Mouse (Mus musculus) embryonic facial prominence, embryonic 13.5 days (tissue): ENCODE results near the gene AC134908.4. TPM values are rescaled to one million over a fixed set of nuclear protein-coding genes. Genes with fewer than 3 reads are reported as not detected.

ENCODE experiments used
- microRNA-seq: library from miRNA; unstranded; fragments of <30 nt; microRNA quantifications from one replicate; pipeline ENCODE4, GENCODE M21; 2016
- polyA plus RNA-seq: library from polyadenylated mRNA; unstranded; fragments of >200 nt; fragmentation: Nextera tagmentation; extraction: Ambion mirVana; gene quantifications from 2 replicates; pipeline ENCODE4 v1.2.1, GENCODE M21; 2015

Gene AC134908.4
- polyA plus RNA-seq, 1 experiment from 2014 or later = not detected

Small RNA genes within 50 kb of the gene (microRNA-seq; reads per million reads assigned to microRNA genes)
- gene Gm25083 = not detected
- 1.7 reads per million for gene Mir3082
- not detected for gene Mir6966

Other genes starting within 250 kb of the AC134908.4 start
- gene Sox8, start 225.0 kb downstream of the AC134908.4 start, polyA plus RNA-seq = 9.1 and 11.1 TPM in 2 replicates
- gene Lmf1, start 216.6 kb downstream of the AC134908.4 start, polyA plus RNA-seq = 28.7 and 33.8 TPM in 2 replicates
- gene Gng13, start 78.5 kb downstream of the AC134908.4 start, polyA plus RNA-seq = 5.8 and 10.3 TPM in 2 replicates
- gene Chtf18, start 68.2 kb downstream of the AC134908.4 start, polyA plus RNA-seq = 31.6 and 35.9 TPM in 2 replicates
- 28.0 and 28.9 TPM in 2 replicates for gene Rpusd1, start 68.0 kb downstream of the AC134908.4 start, polyA plus RNA-seq
- 0.83 TPM in 1 of 2 replicates, not detected in the other for gene Mslnl, start 59.6 kb downstream of the AC134908.4 start, polyA plus RNA-seq
- 0.17 and 0.42 TPM in 2 replicates for gene Msln, start 41.3 kb downstream of the AC134908.4 start, polyA plus RNA-seq
- gene Narfl, start 21.9 kb downstream of the AC134908.4 start, polyA plus RNA-seq = 24.7 and 24.9 TPM in 2 replicates
- gene Haghl, start 10.0 kb downstream of the AC134908.4 start, polyA plus RNA-seq = 74.6 and 89.5 TPM in 2 replicates
- gene Ccdc78, start 9.1 kb downstream of the AC134908.4 start, polyA plus RNA-seq = 0.20 and 0.25 TPM in 2 replicates
- gene Fam173a, start 2.8 kb downstream of the AC134908.4 start, polyA plus RNA-seq = 65.3 and 78.1 TPM in 2 replicates
- gene Metrn, start 1.5 kb upstream of the AC134908.4 start, polyA plus RNA-seq = 43.4 and 50.1 TPM in 2 replicates
- 3.6 and 4.2 TPM in 2 replicates for gene Fbxl16, start 13.4 kb upstream of the AC134908.4 start, polyA plus RNA-seq
- 26.5 and 30.0 TPM in 2 replicates for gene Wdr24, start 28.0 kb upstream of the AC134908.4 start, polyA plus RNA-seq
- gene Jmjd8, start 33.2 kb upstream of the AC134908.4 start, polyA plus RNA-seq = 48.3 and 52.8 TPM in 2 replicates
- 319 and 353 TPM in 2 replicates for gene Stub1, start 37.7 kb upstream of the AC134908.4 start, polyA plus RNA-seq
- gene Rhbdl1, start 41.6 kb upstream of the AC134908.4 start, polyA plus RNA-seq = 1.4 and 2.7 TPM in 2 replicates
- 1.3 and 2.9 TPM in 2 replicates for gene Gm20683, start 46.1 kb upstream of the AC134908.4 start, polyA plus RNA-seq
- 26.4 and 31.4 TPM in 2 replicates for gene Rhot2, start 49.2 kb upstream of the AC134908.4 start, polyA plus RNA-seq
- 30.0 and 31.2 TPM in 2 replicates for gene Wdr90, start 65.8 kb upstream of the AC134908.4 start, polyA plus RNA-seq
- 11.1 and 13.4 TPM in 2 replicates for gene Mcrip2, start 73.1 kb upstream of the AC134908.4 start, polyA plus RNA-seq
- gene Mettl26, start 79.4 kb upstream of the AC134908.4 start, polyA plus RNA-seq = 47.1 and 50.6 TPM in 2 replicates
- gene Wfikkn1, start 85.2 kb upstream of the AC134908.4 start, polyA plus RNA-seq = 0.56 and 0.73 TPM in 2 replicates
- 32.9 and 36.6 TPM in 2 replicates for gene Rab40c, start 124.1 kb upstream of the AC134908.4 start, polyA plus RNA-seq
- gene Pigq, start 149.3 kb upstream of the AC134908.4 start, polyA plus RNA-seq = 50.6 and 53.8 TPM in 2 replicates
- gene Nhlrc4, start 149.3 kb upstream of the AC134908.4 start, polyA plus RNA-seq = not detected in 2 replicates
- 0.18 and 0.26 TPM in 2 replicates for gene A930017K11Rik, start 156.9 kb upstream of the AC134908.4 start, polyA plus RNA-seq
- 23.4 and 24.2 TPM in 2 replicates for gene Capn15, start 190.1 kb upstream of the AC134908.4 start, polyA plus RNA-seq